Mouse (Mus musculus) hematopoietic stem cell, adult 5-6 weeks (primary cell): ENCODE measurements around the gene Pip5k1c. TPM values are rescaled to one million over a fixed set of nuclear protein-coding genes. Genes with fewer than 3 reads are reported as not detected.
A peak's percentile ranks its signal among the peaks of the same experiment; 100 is the strongest.

Experiments
- ATAC-seq, 2 experiments: fragments of 125-278 bp in 1 of 2; replicated peaks in 1 of 2; 2 replicates each; pipeline ENCODE4 v1.8.0; 2016 to 2017; ENCODE audit warnings: inconsistent platforms in 2 of 2, mild to moderate bottlenecking in 2 of 2, moderate number of reproducible peaks in 2 of 2, low read depth in 1 of 2, moderate TSS enrichment in 1 of 2; ENCODE audit not compliant: low FRiP score in 2 of 2, poor library complexity in 2 of 2, severe bottlenecking in 2 of 2, insufficient read depth in 1 of 2, low TSS enrichment in 1 of 2
- total RNA-seq: library from RNA; stranded (forward); fragments of 172-1452, 232-1000 nt; gene quantifications from 2 replicates; pipeline ENCODE4 v1.2.3, GENCODE M21; 2017

Gene Pip5k1c
- 48.8 and 67.1 TPM in 2 replicates for total RNA-seq

DNA sequence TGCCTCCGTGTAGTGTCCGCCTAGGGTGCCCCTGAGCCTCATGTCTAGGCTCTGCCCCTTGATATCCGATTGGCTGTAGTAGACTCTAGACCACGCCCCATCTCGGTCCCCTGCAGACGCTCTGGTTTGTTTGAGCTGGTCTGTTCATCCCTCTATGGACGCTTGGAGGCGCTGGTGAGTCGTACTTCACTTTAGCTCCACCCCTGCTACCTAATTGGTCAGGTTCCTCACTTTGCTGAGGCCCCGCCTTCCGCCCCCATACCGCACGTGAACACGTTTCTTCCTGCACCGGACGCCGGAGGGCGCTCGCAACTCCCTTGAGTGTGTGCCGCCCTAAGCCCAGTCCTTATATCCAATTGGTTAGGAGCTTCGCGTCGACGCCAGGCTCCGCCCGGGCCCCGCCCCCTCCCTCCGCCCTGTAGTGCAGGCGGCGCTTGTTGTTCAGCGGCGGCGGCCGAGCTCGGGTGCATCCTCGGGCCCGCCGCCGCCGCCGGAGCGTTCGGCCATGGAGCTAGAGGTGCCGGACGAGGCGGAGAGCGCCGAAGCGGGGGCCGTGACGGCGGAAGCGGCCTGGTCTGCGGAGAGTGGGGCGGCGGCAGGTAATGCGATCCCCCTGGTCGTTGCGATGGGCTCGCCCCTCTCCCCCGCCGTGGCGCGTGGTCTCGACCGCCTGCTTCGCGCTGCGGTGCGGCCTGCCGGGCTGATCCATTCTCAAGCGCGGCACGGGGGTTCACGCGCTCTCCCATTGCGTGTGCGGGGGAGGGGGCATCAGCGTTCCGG is at the start of gene Pip5k1c:
Gene Pip5k1c, plus strand, starts transcription at position 410 of the 780 bp plus-strand sequence.
- ATAC-seq = peak; percentile 83 to 91

DNA sequence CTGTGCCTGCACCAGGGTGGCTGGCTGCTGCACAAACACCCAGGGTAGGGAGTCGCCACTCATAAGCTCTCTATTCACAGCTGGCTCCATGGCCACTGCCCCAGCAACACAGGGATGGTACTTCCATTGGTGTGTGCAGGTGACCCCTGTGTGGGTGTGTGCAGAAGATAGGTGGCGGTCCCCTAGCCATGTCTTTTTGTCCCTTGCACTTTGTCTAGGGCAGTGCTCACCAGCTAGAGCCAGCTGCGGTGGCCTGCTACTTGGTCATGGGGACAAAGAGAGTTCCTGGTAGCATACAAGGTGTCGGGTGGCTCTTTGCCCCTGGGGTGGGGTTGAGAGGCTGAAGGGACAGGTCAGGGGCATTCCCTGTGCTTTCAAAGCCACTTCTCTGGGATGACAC is 48.6 kb upstream of the Pip5k1c start:
- ATAC-seq = no peak

GRCm38 (mm10) chr10:81244595-81244994 is 48.2 kb upstream of the Pip5k1c start:
- peak; percentile 86 to 95 for ATAC-seq

DNA sequence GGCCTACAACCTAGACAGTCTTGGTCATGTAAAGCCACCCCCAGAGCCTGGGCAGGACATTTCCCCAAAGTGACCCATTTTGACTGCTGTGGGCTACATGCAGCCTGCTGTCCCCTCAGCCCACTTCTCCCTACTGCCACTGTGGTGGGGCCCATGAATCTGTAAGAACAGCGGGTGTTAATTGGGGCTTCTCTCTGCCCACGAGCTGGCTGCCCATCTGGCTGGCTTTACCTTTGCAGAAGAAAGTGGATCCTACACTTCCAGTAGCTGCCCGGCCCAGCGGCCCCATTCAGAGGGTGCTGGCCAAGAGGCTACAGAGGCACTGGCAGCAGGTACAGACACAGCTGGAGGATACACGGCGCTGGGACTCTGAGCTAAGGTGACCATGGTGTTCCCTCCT is 47.6 kb upstream of the Pip5k1c start:
- no peak for ATAC-seq

DNA sequence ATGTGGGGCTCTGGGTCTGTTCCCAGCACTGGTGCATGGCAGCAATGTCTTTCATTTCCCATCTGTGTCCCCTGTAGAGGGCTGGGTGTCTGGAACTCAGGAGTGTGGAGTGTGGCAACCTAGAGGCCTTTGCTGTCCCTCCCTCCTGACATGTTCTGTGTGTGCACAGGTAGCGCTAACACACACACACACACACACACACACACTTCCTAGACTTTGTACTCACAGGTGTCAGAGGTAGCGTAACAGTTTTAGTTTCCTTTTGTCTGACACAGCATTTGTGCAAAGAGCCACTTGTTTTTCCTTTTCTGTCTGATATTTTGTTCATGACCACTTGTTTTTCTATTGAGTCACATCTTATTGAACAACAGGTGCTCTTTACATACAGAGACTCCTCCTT is 45.0 kb upstream of the Pip5k1c start:
- ATAC-seq = no peak

- ATAC-seq = no peak
Observed at GRCm38 (mm10) chr10:81249442-81249841, 43.3 kb upstream of the Pip5k1c start.

GRCm38 (mm10) chr10:81252424-81253419 is 40.0 kb upstream of the Pip5k1c start, which contains the start of gene Matk:
Gene Matk, plus strand, starts transcription at chr10:81252935.
- peak in 1 of 2 experiments; percentile 44; a peak in 2 of 4 replicates for ATAC-seq

GRCm38 (mm10) chr10:81254886-81255285 is 37.9 kb upstream of the Pip5k1c start:
- peak in 1 of 2 experiments; percentile 24; a peak in 1 of 4 replicates for ATAC-seq

GRCm38 (mm10) chr10:81257158-81258039 is 35.4 kb upstream of the Pip5k1c start:
- peak; percentile 53 to 60 for ATAC-seq

DNA sequence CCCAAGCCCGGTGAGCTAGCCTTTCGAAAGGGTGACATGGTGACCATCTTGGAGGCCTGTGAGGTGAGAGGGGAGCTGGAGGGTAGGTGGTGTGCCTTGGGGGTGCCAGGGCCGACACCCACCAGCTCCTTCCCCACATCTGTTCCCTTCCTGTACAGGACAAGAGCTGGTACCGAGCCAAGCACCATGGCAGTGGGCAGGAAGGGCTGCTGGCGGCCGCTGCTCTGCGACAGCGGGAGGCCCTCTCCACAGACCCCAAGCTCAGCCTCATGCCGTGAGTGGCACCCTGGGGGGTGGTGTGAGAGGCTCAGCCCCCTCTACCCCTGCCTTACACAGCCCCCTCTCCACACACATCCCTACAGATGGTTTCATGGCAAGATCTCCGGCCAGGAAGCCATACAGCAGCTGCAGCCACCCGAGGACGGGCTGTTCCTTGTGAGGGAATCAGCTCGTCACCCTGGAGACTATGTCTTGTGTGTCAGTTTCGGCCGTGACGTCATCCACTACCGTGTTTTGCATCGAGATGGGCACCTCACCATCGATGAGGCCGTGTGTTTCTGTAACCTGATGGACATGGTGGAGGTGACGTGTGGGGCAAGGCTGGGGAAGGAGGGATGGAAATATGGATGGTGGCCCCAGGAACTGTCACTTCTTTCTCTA is 33.4 kb upstream of the Pip5k1c start:
- ATAC-seq = no peak

DNA sequence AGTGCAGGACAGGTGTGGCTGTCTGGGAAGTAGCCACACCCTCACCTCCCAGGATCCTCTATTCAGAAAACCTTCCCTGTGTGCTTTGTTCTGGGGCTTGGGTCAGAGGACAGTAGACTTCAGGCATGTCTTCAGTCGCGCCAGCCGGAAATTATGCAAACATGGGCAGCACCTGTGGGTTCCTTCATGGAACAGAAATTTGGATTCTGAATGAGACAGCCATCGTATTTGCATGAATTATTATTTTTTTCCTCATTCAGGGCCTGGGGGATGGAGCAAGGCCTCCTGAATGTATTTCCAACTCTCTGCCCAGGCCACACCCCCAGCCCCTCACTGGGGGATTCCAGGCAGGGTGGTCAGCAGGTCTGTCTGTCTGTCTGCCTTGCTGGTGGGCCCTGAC is 31.7 kb upstream of the Pip5k1c start:
- ATAC-seq = no peak

GRCm38 (mm10) chr10:81265540-81265939 is 27.2 kb upstream of the Pip5k1c start:
- no peak for ATAC-seq

GRCm38 (mm10) chr10:81266211-81267105 is 26.3 kb upstream of the Pip5k1c start, which contains the start of the genes Mrpl54 and Apba3:
Gene Mrpl54, minus strand, starts transcription at chr10:81266934.
Gene Apba3, plus strand, starts transcription at chr10:81266960.
- ATAC-seq = peak; percentile 86

DNA sequence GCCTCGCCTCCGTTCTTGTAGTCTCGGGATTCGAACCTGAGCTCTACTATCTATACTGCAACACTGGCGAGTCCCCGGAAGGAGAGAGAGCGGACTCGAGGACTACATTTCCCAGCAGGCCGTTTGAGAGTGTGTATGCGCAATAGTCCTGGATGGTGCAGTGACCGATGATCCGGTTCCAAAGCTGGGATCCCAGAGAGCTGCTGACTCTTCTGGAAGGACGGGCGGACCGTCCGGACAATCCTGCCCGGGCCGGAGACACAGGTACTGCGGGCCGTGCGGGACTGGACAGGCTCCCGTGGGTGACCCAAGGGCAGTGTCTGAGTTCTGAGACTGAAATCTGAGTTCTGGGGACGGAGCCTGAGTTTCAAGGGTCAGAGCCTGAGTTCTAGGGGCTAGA is 24.7 kb upstream of the Pip5k1c start:
- peak; percentile 25 to 47; a peak in 2 of 4 replicates for ATAC-seq

GRCm38 (mm10) chr10:81268643-81269412 is 23.9 kb upstream of the Pip5k1c start:
- no peak for ATAC-seq
